Mouse (Mus musculus) layer of hippocampus, adult 9-11 months (tissue): ENCODE measurements around the gene Ttc12.
A peak's percentile ranks its signal among the peaks of the same experiment; 100 is the strongest.

Source experiments
- DNase-seq: peaks from one replicate; pipeline ENCODE4 v3.0.0; 2022

Ttc12 gene

DNA sequence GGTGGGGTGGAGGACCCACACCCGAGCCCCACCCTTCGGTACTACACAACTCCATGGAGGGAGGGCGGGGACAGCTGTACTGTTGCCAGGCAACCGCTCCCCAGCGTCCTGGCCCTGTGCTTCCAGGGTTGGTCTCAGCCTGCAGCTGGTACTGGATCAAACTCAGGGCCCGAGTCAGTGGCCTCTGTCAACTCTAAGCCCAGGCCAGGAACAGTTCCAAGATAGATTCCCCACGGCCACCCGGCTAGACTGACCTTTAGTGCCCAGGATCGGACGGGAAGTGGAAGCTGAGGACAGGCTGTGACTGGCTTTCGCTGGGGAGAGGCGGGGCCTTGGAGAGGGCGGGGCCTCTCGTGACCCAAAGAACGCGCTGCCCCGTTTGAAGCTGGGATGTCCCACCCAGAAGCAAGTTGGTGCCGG, at the start of gene Ttc12:
Ttc12 (minus strand) TSS at position 334 of the 420 bp plus-strand sequence.
- DNase-seq, result peak; percentile 77

DNA sequence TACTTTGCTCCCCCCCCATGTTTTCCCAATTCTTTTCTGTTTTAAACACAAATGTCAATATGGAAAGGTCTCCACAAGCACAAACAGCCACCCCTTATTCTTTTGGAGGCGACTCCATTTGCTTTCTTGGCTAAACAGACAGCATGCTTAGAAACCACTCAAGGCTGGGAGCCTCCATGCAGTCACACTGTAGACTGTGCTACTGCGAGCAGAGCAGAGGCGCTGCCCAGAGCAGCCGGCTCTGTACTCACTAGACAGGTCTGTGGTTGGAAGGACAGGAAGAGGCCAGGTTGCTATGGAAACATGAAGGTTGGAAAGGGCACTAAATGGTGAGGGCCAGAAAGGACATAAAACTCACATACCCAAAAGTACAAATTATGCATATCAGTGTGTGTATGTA, 48.9 kb upstream of the Ttc12 start:
- no peak for DNase-seq

DNA sequence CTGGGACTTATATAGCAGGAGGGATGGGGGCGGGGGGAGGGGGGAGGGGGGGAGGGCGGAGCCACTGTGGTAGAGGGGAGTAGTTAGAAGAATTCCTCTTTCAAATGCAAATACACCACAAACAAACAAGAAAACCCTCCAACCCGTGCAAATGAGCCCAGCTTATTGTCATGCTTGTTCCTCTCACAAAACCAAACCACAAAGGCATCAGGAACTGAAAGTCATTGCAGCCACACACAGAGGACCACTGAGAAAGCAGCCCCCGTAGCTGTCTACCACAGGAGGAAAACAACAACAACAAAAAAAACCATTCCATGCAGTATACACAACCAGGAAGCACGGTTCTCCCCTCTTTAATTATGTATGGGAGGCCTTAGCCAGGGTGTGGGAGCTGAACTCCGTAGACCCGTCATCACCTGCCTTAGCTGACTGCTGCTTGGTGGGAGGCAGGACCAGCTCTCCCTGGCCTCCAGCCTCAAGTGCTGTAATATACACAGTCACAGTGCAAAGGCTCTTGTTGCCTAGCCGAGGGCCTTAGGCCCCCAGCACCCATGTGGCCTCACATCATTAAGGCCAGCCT, 48.0 kb upstream of the Ttc12 start:
- no peak for DNase-seq

DNA sequence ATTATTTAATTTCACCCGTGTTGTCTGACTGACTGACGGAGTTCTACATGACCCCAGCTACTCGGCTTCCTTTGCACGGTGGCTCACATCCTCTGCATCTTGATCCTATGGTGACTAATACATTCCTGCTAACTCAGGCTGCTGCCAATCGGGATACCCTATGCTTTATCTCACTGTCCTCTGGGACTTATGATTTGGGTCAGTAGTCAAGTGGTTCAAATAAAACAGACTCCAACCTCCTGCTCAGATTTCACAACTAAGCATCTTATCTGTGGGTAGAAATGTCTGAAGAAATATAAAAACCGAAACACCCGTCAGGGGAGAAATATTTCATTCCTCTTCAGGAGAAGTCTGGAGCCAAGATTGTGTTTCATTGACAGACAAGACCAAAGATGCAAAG, 47.4 kb upstream of the Ttc12 start:
- no peak for DNase-seq

DNA sequence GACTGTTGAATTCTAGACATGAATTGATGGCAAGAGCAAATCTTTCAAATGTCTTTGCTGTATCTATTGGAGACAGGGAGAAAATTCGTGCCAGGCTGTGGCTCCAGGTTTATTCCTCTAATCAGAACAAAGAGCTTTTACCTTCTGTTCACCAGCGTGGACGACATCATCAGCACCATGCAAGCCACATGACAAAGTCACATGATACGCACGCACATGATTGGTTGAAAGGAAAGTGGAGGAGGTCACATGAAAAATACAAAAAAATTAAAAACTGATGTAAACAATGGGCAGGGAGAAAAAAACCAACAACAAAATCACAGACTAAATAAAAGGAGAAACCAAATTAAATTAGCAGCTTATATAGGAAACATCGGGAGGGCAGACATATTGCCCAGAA, 45.8 kb upstream of the Ttc12 start:
- DNase-seq, result no peak

DNA sequence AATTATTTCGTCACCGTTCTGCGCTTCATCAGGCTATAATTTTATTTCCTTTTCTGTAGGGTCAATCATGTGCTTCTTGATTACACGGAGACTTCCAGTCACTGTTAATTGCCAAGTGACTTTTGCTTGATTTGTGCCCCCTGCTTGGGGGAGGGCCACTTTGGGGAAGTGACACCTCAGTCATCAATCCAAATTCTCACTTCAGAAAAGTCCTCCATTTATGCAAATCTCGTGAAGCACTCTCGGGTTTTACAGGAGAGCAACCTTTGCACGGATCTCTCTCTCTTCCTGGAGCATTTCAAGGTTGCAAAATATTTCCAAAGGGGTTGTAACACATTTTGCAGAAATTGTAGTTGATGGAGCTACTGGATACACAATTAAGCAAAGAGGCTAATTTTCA, 45.2 kb upstream of the Ttc12 start:
- no peak for DNase-seq

DNA sequence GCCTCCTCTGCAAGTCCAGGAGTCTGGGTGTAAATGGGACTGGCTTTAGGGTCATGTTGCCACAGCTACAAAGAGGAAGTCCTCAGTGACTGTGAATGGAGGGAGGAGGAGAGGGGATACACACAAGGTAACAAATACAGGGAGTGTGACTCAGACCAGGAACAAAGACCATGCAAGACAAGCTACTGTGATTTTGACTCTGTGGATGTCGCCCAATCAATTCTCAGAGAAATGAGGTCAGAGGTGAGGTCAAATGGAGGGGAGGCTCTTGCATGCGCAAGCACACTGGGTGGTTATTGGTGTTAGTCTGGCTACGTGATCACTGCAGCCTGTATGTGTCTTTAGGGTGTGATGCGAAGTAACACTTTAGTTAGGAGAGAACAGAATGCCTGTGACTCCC, 44.7 kb upstream of the Ttc12 start:
- DNase-seq, result no peak

DNA sequence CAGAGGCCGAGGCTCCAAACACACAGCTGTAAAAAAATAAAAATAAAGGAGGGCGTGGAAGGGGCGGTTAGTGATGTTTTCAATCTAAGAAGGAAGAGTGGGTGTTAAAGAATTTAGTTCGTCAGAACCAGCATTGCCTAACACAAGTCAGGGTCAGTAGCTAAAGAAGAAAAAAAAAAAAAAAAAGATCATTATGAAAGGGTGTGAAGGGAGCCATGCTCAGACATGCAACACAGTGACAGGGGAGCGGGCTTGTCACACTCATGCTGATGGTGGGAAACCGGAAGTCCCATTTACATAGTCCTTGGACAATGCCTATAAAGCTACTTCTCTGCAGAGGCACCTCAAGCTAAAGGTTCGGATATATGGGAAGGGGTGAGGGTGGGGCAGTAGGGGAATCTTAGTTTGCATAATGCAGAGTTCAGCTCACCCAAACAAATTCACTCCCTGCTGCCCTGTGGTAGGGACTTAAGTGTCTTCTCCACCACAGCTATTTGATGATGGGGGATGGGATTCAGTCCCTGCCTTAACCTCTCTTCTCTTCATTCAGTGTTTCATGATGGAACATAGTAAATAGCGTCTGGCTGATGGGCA, 43.4 kb upstream of the Ttc12 start:
- no peak for DNase-seq

DNA sequence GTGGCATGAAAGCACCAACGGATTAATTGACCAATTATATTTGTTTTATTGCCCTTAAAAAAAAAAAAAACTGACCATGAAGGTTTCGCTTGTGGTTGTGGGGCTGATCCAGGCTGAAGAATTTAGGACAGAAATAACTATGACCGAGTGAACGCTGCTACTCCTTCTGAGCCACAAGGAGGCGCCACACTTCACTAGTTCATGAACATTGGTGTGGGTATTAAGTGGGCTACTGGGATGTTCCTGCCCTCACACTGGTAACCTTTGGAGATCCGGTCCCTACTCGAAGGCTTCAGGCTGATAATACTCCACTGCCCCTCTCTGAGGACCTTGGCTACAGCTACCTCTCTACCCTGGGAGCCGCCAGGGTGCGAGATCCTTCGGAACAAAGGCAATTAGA, 42.9 kb upstream of the Ttc12 start:
- no peak for DNase-seq

DNA sequence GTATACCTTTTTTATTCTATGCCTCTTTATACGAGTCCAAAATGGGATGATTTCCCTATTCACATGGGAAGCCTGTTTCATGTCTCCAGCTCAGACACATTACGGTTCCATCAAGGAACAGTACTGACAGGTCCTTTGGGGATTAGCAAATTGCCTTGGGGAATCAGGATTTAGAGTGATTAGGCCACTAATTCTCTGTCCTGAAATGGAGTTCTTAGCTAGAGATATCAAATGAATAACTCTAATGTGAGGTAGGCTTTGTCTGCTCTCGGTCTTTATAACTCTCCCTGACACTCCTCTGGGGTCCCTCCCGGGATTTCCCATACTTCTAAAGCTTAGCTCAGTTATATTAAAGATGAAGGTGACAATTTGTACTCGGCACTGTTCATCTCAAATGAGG, 42.0 kb upstream of the Ttc12 start:
- DNase-seq, result no peak

DNA sequence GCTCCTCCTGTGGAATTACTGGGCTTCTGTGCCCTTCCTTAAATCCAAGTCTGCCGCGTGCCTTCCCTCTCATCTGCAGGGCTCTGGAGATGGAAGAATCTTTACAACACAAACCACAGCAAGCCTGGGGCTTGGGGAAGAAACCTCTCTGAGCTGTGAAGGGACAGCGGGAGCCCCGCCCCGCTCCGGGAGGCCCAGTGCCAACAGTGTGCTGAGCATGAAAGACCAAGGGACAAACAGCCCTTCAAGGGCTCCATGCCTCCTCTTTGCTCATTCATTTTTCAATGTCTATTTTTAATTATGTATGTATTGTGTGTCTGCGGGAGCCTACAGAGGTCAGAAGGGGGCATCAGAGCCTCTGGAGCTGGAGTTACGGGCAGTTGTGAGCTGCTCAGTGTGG, 41.3 kb upstream of the Ttc12 start:
- DNase-seq, result no peak

DNA sequence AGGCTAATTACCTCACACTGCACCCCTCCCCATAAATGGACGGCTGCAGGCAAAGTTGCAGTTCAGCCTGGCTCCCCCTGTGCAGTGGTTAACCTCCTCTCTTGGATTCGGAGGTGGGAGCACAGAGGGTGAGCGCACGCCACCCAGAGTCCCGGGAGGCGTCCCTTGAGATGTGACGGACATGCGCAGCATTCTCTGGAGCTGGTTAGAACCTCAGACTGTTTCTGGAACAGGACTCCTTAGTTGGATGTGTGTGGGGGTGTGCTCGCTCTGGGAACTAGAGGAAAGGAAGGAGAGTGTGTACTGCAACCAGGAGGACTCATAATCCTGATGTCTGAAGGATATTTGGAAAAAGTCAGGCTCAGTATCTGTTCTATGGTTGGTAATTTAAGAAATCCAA, 38.7 kb upstream of the Ttc12 start:
- DNase-seq, result no peak

DNA sequence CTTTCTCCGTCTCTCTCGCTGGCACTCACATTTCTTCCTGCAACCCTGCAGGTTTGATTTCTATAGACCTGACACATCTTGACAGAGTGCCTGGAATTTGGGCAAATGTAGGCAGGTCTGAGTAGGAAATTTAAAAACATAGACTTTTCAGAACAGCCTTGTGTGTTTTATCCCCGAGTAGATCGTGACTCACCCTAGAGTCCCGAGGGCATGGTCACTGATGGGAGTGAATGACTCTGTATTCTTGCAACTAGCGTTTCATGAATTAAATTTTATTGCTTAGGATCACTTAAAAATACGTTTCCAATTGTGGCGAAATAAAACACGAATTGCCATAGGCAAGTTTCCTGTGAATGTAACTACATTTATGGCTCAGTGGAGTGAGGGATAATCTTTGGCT, 37.9 kb upstream of the Ttc12 start:
- DNase-seq, result no peak

DNA sequence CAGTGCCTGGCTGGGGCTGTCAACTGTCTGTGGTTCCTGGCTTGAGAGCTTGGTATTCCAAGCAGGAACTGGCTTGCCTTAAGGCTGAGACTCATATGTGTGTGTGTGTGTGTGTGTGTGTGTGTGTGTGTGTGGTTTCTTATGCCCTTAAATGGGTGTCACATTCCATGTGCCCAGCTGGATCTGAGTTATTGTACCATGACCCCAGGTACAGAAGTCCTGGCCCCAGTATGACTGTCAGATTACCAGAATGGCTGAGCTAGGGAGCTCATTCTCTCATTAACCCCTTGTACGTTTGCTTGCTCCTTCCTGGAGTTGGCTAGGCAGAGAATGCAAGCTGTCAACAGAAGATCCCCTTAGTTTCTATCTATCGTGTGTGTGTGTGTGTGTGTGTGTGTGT, 28.3 kb upstream of the Ttc12 start:
- DNase-seq, result no peak

DNA sequence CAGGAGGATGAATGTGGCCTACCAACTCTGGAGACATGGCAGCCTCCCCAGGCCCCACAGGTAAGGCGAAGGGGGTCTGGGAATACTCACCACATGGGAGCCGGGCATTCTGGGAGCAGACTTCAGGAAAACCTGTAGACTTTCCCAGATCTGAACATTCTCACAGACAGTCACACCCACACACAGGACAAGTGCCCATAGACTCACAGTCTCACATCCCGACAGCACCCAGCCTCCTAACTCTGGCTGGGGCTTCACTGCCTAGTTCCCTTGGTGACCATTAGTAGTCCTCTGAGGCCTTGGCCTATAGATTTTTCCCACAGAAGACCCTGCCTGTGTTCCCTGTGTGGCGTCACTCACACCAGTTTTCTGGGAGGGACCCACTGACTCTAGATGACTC, 24.6 kb upstream of the Ttc12 start:
- no peak for DNase-seq

DNA sequence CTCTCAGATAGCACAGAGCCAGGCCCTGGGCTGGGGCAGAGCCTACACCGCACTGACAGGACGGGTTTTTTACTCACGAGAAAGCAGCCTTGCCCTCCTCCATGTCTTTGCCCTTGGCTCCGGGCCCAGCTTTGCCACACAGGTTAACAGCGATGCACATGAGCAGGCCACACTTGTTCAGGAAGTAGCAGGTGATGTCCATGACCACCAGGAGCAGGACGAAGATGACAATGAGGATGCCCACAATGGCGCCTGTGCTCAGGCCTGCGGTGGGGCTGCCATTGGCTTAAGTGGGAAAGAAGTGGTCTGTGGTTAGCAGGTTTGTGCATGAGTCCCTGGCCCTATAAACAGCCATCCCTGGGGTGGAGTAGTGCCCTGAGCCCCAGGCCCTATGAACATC, 23.6 kb upstream of the Ttc12 start:
- DNase-seq, result no peak

DNA sequence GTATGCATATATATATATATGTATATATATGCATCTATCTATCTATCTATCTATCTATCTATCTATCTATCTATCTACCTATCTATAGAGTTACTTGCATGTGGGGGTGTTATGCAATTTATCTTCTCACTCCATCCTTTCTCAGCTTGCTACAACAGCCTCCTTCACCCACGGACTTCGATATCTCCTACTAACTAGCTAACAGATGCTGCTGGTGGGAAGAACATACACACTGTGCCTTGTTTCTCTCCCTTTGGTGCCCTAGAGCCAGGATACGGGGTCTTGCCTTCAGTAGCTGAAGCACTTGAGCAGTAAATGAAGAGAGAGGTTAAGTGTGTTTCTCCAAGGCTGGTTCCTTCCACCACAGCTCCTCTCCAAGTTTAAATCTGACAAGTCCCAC, 23.1 kb upstream of the Ttc12 start:
- peak; percentile 43 for DNase-seq

DNA sequence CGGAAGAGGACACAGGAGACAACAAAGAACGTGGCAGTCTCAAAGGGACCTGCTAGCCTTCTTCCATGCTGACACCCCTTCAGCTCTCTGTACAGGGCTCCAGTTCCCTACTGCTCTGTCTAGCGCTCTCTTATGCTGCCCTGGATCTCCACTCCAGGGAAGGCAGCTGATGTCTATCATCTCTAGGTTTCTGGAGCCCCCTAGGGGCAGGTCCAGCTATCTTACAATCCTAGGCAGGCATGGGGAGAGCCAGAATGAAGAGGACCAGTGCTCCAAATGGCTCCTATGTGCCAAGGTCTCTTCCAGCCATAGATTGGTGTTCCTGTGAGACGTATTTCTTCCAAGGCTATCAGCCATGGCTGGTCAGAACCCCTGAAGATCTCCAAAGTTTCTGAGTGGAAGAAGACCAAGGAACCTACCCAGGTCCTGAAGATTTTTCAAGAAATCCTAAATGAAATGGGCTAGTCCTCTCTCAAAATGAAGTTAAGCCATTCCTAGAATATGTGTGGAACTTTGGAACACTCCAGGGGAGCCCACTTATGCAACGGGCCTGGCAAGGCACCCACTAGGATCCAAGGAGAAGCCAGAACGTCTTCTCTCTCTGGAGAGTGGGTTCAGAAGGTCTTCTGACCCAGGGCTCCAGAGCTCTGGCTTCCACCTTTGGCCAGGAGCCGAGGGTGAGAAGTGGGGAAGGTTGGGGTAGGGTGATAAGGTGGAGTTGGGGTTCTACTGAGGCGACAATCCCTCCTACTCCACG, 22.0 kb upstream of the Ttc12 start:
- DNase-seq, result no peak

DNA sequence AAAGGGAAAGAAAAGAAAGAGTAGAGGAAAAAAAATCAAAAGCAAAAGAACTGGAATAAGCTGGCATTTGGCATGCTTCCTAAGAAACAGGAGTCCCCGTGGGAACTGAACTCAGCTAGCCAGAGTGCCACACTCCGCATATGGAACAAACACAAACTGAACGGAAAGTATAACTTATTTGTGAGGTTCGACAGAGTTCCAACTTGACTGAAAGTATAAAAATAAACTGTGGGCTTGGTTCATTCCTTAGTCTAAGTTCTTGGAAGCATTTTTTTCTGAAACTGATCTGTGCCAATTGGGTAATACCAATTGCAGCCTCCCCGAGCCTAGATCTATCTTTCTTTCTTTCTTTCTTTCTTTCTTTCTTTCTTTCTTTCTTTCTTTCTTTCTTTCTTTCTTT, 18.6 kb upstream of the Ttc12 start:
- no peak for DNase-seq

DNA sequence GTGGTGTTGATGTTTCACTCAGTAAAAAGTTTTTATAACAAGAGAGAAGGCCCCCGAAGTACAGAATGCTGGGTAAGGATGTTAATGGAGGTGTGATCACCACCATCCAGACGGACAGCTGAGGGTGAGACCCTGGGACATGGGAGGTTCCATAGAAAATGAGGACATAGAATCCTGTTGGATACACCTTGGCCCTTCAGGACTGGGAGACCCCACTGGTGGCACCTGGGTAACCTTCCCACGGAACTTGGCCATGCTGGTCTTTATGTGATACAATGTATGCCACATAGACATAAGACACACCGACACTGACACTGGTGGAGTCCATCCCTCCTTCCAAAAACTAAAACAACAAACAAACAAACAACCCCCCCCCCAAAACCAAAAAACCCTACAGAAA, 16.2 kb upstream of the Ttc12 start:
- no peak for DNase-seq

DNA sequence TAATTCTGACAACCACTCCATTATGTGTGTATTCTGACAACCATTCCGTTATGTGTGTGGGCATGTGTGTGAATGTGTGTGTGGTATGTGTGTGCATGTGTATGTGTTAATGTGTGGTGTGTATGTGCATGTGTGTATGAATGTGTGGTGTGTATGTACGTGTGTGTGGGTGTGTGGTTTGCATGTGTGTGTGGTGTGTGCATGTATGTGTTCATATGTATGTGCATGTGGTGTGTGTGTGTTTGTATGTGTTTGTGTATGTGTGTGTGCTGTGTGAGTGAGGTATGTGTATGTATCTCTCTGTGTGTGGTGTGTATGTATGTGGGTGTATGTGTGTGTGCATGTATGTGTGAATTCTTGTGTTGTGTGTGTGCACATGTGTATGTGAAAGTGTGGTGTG, 13.9 kb upstream of the Ttc12 start:
- no peak for DNase-seq

DNA sequence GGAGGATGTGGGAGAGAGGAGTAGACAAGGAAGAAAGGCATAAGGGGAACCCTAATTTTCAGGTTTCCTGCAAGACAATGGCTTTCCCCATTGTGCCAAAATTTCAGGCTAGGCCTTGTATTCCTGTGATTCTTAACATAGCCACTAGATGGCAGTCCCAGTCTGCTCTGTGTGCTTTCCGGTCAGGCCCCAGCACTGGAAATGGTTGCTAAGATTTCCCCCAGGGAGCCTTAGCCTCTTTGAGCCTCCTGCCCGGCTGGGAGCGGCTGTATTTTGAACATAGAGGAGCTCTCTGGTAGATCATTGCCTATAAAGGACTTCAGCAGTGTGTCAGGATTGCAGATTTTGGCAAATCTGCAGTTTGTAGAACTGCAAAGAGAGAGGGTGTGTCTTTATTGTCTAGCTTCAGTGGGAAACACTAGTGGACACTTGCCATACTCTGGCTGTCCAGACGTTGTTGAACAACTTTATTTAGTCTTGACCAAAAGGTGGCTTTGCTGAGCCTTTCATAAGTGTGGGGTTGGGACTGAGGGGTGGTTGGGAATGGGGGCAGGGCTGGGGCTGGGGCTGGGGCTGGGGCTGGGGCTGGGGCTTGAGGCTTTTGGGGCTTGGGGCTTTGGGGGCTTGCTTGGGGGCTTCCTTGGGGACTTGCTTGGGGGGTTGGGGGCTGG, 8.1 kb upstream of the Ttc12 start:
- peak; percentile 54 for DNase-seq

DNA sequence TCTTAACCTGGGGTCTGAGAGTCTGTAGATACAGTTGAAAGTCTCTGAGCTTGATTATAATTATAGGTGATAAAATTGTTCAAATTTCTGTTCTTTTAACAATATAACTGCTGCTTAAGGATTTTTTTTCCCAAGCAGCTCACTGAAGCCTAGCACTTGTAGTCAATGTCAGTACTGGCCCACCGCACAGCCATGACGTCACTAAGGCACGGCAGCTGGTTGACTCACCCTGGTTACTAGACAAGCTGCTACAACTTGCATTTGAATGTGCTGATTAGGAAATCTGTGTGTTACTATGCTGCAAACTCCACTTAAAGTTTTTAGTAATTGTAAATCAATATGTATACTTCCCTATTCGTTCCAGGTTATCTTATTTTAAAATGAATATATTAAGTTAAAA, 4.6 kb upstream of the Ttc12 start:
- peak; percentile 51 for DNase-seq
